Mouse (Mus musculus): Measurements from ENCODE around the gene Hes3.

Gene Hes3

GRCm38 (mm10) chr4:152281601-152282000 is 9.9 kb downstream of the Hes3 start:
- DNase-seq (ENCODE audit: low spot score in 2 of 2): no peak

GRCm38 (mm10) chr4:152278986-152279385 is 12.5 kb downstream of the Hes3 start:
- no peak for DNase-seq (ENCODE audit: low spot score in 2 of 2)

- no peak for DNase-seq (ENCODE audit: low spot score in 2 of 2)
These were observed 13.5 kb downstream of the Hes3 start for GRCm38 (mm10) chr4:152277916-152278315.

DNA sequence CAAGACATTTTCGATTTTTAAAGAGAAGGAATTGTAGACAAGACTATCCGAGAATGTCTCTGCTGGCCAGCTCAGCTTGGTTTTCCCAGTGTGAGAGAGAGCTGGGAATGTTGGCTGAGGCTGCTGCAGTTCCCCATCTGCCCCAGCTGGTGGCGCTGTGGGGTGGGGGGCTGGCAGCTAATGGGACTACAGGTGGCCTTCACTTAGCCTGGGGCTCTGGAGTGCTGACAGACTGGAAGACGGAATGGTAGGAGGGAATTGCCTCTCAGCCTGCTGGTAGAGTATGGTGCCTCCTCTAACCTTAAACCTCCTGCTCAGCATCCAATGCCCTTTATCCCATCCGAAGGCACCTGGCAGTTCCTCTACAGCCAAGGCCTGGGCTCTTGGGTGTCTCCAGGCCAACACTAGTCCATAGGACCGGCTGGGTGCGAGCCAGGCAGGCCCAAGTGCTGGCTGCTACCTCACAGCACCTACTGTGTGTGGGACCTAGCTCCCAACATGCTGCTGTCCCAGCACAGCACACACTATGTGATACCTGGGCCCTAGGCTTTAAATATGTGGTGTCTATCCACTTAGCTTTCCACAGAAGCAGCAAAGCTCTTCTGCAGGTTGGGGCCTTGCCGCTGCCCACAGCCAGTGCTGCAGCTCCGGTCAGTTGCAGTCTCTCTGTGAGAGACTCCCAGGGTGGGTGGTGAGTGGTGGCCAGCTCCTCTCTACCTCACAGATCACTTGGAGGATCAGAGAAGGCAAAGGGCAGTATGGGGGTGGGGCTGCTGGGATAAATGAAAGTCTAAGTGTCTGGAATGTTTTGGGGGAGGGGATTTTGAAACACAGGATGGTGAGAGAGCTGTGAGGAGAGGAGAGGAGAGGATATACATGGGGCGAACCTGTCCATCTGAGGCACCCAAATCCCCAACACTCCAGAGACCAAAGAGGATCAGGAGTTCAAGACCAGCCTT is 14.8 kb downstream of the Hes3 start:
- DNase-seq (ENCODE audit: low spot score in 2 of 2): no peak

GRCm38 (mm10) chr4:152274681-152275131 is 16.8 kb downstream of the Hes3 start:
- DNase-seq (ENCODE audit: low spot score in 2 of 2): peak; percentile 35 to 36

- peak in 1 of 2 experiments; percentile 18 for DNase-seq (ENCODE audit: low spot score in 2 of 2)
These were observed 17.7 kb downstream of the Hes3 start, which contains the start of gene Gpr153 for GRCm38 (mm10) chr4:152273621-152274236. Gene Gpr153 (plus strand): TSS chr4:152274232.

GRCm38 (mm10) chr4:152273191-152273590 is 18.3 kb downstream of the Hes3 start:
- no peak for DNase-seq (ENCODE audit: low spot score in 2 of 2)

DNA sequence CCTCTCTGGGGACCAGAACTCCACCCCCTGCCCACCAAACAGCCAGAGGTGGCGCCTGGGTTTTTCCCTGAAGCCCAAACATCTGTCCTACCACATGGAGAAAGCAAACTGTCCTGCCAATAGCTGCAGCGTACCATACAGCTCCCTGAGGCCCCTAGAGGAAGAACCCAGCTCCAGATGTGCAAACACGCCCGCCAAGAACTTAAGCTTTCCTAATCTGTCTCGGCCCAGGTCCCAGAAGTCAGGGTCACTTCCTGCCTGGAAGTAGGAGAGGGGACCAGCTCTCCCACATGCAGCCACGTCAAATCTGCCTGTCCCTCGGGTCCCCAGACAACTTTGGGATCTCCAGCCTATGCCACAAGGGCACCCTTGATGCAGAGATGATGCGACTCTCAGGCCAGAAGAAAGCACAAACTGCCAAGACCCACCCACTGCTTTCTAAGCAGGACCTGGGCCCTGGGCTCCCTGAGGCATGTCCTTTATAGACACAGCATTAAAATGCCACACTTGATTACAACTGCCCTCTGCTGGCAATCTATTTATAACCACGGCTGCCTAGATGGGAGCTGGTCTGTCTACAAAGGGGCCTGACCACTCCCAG is 18.9 kb downstream of the Hes3 start:
- peak; percentile 44 to 75 for DNase-seq (ENCODE audit: low spot score in 2 of 2)

DNA sequence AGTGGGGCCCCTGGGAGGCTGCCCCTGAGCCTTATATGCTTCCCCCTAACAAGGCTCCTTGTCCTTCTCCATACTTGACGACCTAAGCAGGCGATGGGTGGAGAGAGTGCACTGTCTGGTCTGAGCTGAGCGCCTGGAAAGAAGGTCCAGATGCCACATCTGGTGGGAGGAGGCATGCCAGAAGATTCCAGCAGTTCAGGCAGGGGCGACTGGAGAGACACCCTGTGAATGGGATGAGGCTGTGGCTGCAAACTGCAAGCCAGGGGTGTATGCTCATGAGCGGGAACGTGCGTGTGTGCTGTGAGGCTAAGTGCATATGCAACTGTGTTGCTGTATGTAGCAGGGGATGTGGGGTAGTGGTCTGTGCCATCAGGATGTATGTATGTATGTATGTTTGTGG is 19.5 kb downstream of the Hes3 start:
- DNase-seq (ENCODE audit: low spot score in 2 of 2): no peak

DNA sequence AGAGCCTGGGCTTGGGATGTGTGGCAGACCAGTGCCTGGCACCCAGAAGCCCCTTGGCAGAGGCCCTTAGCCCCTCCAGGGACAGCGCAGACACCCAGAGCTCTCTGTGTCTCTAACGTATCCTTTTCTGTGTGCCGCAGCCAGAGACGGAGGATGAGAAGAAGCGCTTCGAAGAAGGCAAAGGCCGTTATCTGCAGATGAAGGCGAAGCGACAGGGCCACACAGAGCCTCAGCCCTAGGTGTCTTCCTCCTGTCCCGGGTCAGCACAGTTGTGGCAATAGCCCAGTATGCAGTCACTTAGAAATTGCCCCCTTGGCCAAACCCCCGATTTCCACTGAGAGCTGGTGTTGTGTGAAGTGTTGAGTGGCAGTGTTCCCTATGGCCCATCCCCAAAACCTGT is 20.1 kb downstream of the Hes3 start:
- no peak for DNase-seq (ENCODE audit: low spot score in 2 of 2)

- no peak for DNase-seq (ENCODE audit: low spot score in 2 of 2)
These were observed 20.9 kb downstream of the Hes3 start for GRCm38 (mm10) chr4:152270599-152270998.

DNA sequence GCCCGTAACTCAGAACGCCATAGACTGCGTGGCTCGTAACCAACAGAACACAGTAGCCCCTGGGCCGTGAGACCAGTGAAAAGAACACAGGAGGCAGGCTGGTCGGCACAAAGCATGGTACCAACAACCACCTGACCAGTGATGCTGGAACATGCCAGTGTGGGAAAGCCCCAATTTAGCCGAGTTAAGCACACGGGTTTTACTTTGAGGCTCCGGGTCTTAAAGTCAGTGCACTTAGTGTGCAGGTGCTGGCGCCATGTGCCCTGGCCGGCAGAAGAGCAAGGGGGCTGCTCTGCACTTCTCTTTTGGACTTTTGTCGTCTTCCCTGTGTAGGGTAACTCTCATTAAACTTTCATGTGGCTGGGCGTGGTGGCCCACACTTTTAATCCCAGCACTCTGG is 21.5 kb downstream of the Hes3 start:
- no peak for DNase-seq (ENCODE audit: low spot score in 2 of 2)

- peak in 1 of 2 experiments; percentile 71 for DNase-seq (ENCODE audit: low spot score in 2 of 2)
These were observed 23.6 kb downstream of the Hes3 start for GRCm38 (mm10) chr4:152267748-152268369.

- peak in 1 of 2 experiments; percentile 59 for DNase-seq (ENCODE audit: low spot score in 2 of 2)
These were observed 25.1 kb downstream of the Hes3 start for GRCm38 (mm10) chr4:152266236-152266895.

GRCm38 (mm10) chr4:152265791-152266190 is 25.7 kb downstream of the Hes3 start:
- no peak for DNase-seq (ENCODE audit: low spot score in 2 of 2)

DNA sequence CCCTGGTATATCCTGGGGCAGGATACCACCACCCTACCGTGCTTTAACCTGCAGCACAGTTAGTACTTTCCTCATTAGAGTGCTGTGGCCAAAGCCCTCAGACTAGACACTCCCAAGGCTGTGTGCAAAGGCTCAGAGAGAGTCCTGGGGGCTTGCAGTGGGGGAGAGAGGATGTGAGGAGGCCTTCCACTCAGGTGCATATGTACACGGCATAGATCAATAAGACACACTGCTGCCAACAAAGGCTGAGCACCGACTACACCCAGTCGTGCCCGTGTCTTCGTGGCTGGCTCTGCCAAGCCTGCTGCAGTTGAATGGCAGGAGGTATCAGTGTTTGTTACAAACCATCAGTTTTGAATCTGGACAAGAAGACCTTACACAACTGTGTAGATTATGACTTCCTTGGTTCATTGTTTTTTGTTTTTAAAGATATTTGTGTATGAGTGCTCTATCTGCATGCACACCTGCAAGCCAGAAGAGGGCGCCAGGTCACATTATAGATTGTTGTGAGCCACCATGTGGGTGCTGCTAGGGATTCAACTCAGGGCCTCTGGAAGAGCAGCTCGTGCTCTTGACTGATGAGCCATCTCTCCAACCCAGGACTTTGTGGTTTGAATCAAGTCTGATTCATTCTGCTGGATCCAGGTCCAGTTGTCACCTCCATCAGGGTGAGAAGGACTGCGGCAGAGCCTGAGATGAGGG is 26.4 kb downstream of the Hes3 start:
- no peak for DNase-seq (ENCODE audit: low spot score in 2 of 2)

GRCm38 (mm10) chr4:152264177-152264530 is 27.3 kb downstream of the Hes3 start:
- DNase-seq (ENCODE audit: low spot score in 2 of 2): no peak

- no peak for DNase-seq (ENCODE audit: low spot score in 2 of 2)
These were observed 27.8 kb downstream of the Hes3 start for GRCm38 (mm10) chr4:152263512-152264176.

GRCm38 (mm10) chr4:152263089-152263488 is 28.4 kb downstream of the Hes3 start:
- DNase-seq (ENCODE audit: low spot score in 2 of 2): no peak

DNA sequence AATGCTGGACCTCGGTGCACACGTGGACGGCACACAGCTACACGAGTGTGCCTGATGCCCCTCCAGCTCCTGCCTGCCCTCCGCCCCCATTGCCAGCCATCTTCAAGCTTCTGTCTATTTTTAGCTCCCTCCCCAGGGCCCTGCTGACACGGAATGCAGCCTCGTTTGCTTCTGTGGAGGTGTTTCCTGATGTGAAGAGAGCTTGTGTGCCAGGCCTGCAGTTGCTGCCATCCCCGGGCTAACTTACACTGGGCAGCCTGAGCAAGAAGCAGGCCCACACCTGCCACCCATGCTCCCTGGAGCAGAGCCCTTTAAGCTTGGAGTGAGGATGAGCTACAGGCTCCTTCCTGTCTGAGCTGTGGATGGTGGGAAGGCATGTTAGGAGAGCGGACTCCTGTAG is 29.3 kb downstream of the Hes3 start:
- no peak for DNase-seq (ENCODE audit: low spot score in 2 of 2)
